Mouse (Mus musculus) cortical plate, adult 2 months (tissue): ENCODE results near the gene Khk. TPM values are rescaled to one million over a fixed set of nuclear protein-coding genes. Genes with fewer than 3 reads are reported as not detected.

Experiments used
- H3K27ac ChIP-seq: fragments of 200-500 bp; 2 replicates; pipeline ENCODE4 v1.5.1; 2012; ENCODE audit warnings: low read length, control low read depth, inconsistent platforms; ENCODE audit not compliant: insufficient read depth
- H3K4me1 ChIP-seq: fragments of 200-500 bp; 2 replicates; pipeline ENCODE4 v1.6.1; 2011; ENCODE audit warnings: low read length; ENCODE audit not compliant: control insufficient read depth, insufficient read depth
- H3K4me3 ChIP-seq: fragments of 200-500 bp; 2 replicates; pipeline ENCODE4 v1.5.1; 2011; ENCODE audit warnings: mild to moderate bottlenecking, low read length, control low read depth; ENCODE audit not compliant: insufficient read depth
- CTCF ChIP-seq: fragments of 200-500 bp; IDR thresholded peaks from 2 replicates; pipeline ENCODE4 v1.5.1; 2011; ENCODE audit warnings: mild to moderate bottlenecking, control low read depth, low read length; ENCODE audit not compliant: insufficient read depth; ENCODE audit errors: extremely low read depth
- POLR2A ChIP-seq: fragments of 200-500 bp; IDR thresholded peaks from 2 replicates; pipeline ENCODE4 v1.6.1; 2011; ENCODE audit warnings: mild to moderate bottlenecking, low read length, control low read depth; ENCODE audit not compliant: insufficient read depth; ENCODE audit errors: extremely low read depth
- polyA plus RNA-seq: library from polyadenylated mRNA; depleted of rRNA; stranded (reverse); fragments of >200 nt; gene quantifications from 2 replicates; pipeline ENCODE4 v1.2.3, GENCODE M21; 2012; rRNA removed

The Khk gene
- polyA plus RNA-seq, 1 experiment = 29.0 TPM

GRCm38 (mm10) chr5:30961545-30962505 lies 40.6 kb downstream of the Khk start:
- TF ChIP-seq CTCF (no peak), POLR2A (no peak)
- no peak overlapping the region for H3K27ac ChIP-seq
- peaks cover 14% of the 10 kb centered on the region for H3K4me1 ChIP-seq
- H3K4me3 ChIP-seq = no peak overlapping the region

GRCm38 (mm10) chr5:30963916-30964315 lies 42.7 kb downstream of the Khk start:
- TF ChIP-seq POLR2A (no peak), CTCF (no peak)
- H3K4me1 ChIP-seq = peaks cover 6% of the 10 kb centered on the region
- H3K4me3 ChIP-seq = no peak overlapping the region
- H3K27ac ChIP-seq = no peak overlapping the region

- H3K4me1 ChIP-seq = peaks cover 3% of the 10 kb centered on the region; the same call in 1 of the 2 replicates
- TF ChIP-seq CTCF (no peak), POLR2A (no peak)
- H3K4me3 ChIP-seq = no peak overlapping the region
- H3K27ac ChIP-seq = no peak overlapping the region
Measured at GRCm38 (mm10) chr5:30966189-30966588, 45.0 kb downstream of the Khk start.

- TF ChIP-seq CTCF = no peak
- TF ChIP-seq POLR2A = no peak
- H3K4me1 ChIP-seq = peaks cover 3% of the 10 kb centered on the region; the same call in 1 of the 2 replicates
- no peak within 1 kb of the TSS for H3K4me3 ChIP-seq
- no peak within 1 kb of the TSS for H3K27ac ChIP-seq
Measured at GRCm38 (mm10) chr5:30968416-30968815, 47.2 kb downstream of the Khk start, which contains the start of gene Tcf23. Gene Tcf23, plus strand, starts transcription at chr5:30968662.

GRCm38 (mm10) chr5:30969440-30969839 lies 48.2 kb downstream of the Khk start:
- Histone ChIP-seq H3K27ac (no peak overlapping the region), H3K4me3 (no peak overlapping the region)
- no peak for TF ChIP-seq CTCF
- no peak for TF ChIP-seq POLR2A

GRCm38 (mm10) chr5:30974870-30975656 lies 53.8 kb downstream of the Khk start:
- Histone ChIP-seq H3K27ac (no peak overlapping the region), H3K4me1 (0 out of 2 replicates have a peak, but pooled peaks cover 3% of the 10 kb centered on the region), H3K4me3 (no peak overlapping the region)
- no peak for TF ChIP-seq POLR2A
- TF ChIP-seq CTCF = no peak

More at GRCm38 (mm10) chr5:30969440-30969839, 48.2 kb downstream of the Khk start:
- peaks cover 3% of the 10 kb centered on the region; the same call in 1 of the 2 replicates for H3K4me1 ChIP-seq

Other genes with a start within 250 kb of the Khk start
- gene Dpysl5, start 209.9 kb upstream of the Khk start, polyA plus RNA-seq = 16.9 and 18.9 TPM in 2 replicates
- 268 and 302 TPM in 2 replicates for gene Mapre3, start 106.8 kb upstream of the Khk start, polyA plus RNA-seq
- 75.1 and 77.9 TPM in 2 replicates for gene Tmem214, start 53.4 kb upstream of the Khk start, polyA plus RNA-seq
- gene Agbl5, start 32.7 kb upstream of the Khk start, polyA plus RNA-seq = 15.7 and 17.0 TPM in 2 replicates
- gene Ost4, start 13.6 kb upstream of the Khk start, polyA plus RNA-seq = 150 and 171 TPM in 2 replicates
- 2.7 and 3.1 TPM in 2 replicates for gene Emilin1, start 8.0 kb upstream of the Khk start, polyA plus RNA-seq
- 25.2 and 26.3 TPM in 2 replicates for gene Cgref1, start 24.2 kb downstream of the Khk start, polyA plus RNA-seq
- 183 and 209 TPM in 2 replicates for gene Preb, start 38.9 kb downstream of the Khk start, polyA plus RNA-seq
- 0.23 and 0.30 TPM in 2 replicates for gene Tcf23, start 47.2 kb downstream of the Khk start, polyA plus RNA-seq
- gene Atraid, start 126.9 kb downstream of the Khk start, polyA plus RNA-seq = 186 and 189 TPM in 2 replicates
- gene Slc5a6, start 127.5 kb downstream of the Khk start, polyA plus RNA-seq = 32.5 and 34.9 TPM in 2 replicates
- 13.4 and 14.1 TPM in 2 replicates for gene Cad, start 133.3 kb downstream of the Khk start, polyA plus RNA-seq
- not detected in 2 replicates for gene Dnajc5g, start 184.9 kb downstream of the Khk start, polyA plus RNA-seq
- gene Slc30a3, start 186.8 kb downstream of the Khk start, polyA plus RNA-seq = 185 and 189 TPM in 2 replicates
- 0.21 TPM in 1 of 2 replicates, not detected in the other for gene Trim54, start 195.3 kb downstream of the Khk start, polyA plus RNA-seq
- gene Ucn, start 217.4 kb downstream of the Khk start, polyA plus RNA-seq = 0.91 and 0.92 TPM in 2 replicates
- 96.7 and 102 TPM in 2 replicates for gene Mpv17, start 232.8 kb downstream of the Khk start, polyA plus RNA-seq